Mouse (Mus musculus): Measurements from ENCODE around the gene Armc7. TPM values are rescaled to one million over a fixed set of nuclear protein-coding genes. Genes with fewer than 3 reads are reported as not detected.
A peak's percentile ranks its signal among the peaks of the same experiment; 100 is the strongest.
"Not testable (repeated sequence)": the region's sequence is repeated elsewhere in the genome, so short reads cannot be mapped to it uniquely, and the experiment has no call there.

The Armc7 gene
- total RNA-seq, 2 experiments from 2014 or later: 2.6 to 5.1 TPM

DNA sequence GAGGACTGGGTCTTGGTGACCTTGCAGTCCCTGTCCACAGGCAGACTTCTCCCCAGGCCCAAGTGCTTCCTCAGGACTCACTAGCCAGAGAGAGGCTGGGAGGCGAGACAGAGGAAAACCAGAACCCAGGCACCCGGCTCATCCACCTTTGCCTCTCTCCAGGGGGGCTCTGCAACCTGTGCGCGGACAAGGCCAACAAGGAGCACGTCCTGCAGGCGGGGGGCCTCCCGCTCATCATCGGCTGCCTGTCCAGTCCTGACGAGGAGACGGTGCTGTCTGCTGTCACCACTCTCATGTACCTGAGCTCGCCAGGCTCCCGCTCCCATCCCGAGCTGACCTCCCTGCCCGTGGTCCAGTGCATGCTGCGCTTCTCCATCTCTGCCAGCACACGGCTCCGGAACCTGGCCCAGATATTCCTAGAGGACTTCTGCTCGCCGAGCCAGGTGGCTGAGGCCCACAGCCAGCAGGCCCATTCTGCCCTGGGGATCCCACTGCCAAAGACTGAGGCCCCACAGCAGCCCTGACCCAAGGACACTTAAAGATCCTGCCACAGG lies 13.2 kb downstream of the Armc7 start:
- ATAC-seq (replicated peaks; ENCODE audit: poor library complexity, severe bottlenecking): no peak

GRCm38 (mm10) chr11:115490441-115491355 lies 15.2 kb downstream of the Armc7 start:
- 0 out of 2 replicates have a peak, but pooled peaks have one; percentile 10 for ATAC-seq (replicated peaks; ENCODE audit: poor library complexity, severe bottlenecking)

DNA sequence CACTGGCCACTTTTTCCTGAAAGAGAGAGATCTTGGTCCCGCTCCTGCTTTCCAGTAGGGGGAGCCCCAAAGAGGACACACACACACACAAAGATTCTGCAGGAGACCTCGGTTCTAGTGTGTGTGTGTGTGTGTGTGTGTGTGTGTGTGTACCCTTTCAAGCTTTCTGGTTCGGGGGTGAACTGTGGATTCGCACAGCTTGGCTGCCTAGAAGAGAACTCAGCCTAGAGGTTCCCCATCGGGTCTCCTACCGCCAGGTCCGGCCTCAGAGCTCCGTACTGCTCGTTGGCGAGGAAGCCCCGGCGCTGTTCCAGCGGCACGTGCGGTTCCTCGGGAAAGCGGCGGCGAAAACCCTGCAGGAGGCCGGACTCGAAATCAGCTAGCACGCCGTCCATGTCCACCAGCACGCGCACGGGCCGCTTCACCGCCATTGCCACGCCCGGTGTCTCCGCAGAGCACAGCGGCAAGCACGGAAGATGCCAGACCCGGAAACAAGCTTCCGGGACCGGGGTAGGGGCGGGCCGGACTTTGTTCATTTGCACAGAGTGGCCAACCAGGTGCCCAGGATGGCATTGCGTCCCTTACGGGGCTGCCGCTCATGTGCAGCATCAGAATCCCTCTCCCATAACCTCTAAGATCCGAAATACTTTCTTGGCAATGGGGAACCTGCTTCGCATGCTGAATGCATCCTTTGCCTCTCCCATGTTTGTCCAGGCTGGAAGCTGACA lies 16.1 kb downstream of the Armc7 start, which contains the start of gene Nt5c:
TSS of gene Nt5c (minus strand) at position 507 of the 728 bp plus-strand sequence.
- ATAC-seq (replicated peaks; ENCODE audit: poor library complexity, severe bottlenecking): peak; percentile 97

DNA sequence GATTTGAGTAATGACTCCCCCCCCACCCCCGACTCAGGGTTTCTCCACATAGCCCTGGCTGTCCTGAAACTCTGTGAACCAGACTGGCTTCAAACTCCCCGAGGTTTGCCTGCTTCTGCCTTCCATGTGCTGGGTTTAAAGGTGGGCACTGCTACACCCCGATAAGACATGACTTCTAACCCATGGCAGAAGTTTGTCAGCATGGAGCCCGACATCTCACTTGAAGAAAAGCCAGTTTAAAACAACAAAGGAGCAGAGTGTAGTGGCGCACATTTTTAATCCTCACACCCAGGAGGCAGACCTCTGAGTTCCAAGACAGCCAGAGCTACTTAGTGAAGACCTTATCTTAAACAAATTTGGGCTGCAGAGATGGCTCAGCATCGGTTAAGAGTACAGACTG lies 16.9 kb downstream of the Armc7 start:
- ATAC-seq (replicated peaks; ENCODE audit: poor library complexity, severe bottlenecking): no peak

DNA sequence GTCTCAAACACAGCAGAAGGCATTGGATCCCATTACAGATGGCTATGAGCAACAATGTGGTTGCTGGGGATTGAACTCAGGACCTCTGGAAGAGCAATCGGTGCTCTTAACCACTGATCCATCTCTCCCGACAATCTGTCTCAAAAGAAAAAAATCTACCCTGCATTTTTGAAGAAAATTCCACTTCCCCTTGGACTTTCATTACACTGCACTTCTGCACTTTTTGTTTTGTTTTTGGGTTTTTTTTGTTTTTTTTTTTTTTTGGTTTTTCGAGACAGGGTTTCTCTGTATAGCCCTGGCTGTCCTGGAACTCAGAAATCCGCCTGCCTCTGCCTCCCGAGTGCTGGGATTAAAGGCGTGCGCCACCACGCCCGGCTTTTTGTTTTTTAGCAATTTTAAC lies 21.1 kb downstream of the Armc7 start:
- ATAC-seq (replicated peaks; ENCODE audit: poor library complexity, severe bottlenecking): not testable (repeated sequence)

DNA sequence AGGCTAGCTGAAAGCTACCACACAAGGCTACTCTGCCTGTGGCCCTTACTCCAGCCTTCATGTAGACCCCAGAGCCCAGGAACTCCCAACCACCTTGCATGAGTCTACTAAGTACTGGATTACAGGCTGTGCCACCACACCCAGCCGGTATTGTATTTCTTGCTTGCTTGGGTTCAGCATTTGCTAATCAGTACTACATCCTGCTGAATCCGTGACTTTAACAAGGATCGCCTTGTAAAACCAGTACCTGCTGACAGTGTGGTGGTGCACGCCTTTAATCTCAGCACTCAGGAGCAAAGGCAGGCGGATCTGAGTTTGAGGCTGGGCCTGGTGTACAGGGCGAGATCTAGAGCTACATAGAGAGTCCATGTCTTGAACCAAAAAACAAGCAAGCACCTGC lies 27.2 kb downstream of the Armc7 start:
- no peak for ATAC-seq (replicated peaks; ENCODE audit: poor library complexity, severe bottlenecking)

DNA sequence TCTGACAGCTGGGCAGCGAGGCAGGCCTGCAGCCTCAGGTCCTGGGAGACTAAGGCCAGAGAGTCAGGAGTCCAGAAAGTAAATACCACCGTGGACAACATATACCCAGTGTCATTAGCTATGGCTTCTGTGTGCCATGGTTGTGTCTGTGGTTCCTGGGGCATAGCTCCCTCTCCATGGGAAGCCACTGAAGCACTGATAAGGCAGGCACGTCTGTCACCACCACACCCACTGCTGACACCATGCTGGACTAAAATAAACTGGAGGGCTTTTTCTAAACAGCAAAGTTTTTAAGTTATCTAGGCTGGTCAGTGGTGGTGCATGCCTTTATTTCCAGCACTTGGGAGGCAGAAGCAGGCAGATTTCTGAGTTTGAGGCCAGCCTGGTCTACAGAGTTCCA lies 31.1 kb downstream of the Armc7 start:
- ATAC-seq (replicated peaks; ENCODE audit: poor library complexity, severe bottlenecking): no peak

- no peak for ATAC-seq (replicated peaks; ENCODE audit: poor library complexity, severe bottlenecking)
Measured at GRCm38 (mm10) chr11:115508061-115508460, 32.6 kb downstream of the Armc7 start.

DNA sequence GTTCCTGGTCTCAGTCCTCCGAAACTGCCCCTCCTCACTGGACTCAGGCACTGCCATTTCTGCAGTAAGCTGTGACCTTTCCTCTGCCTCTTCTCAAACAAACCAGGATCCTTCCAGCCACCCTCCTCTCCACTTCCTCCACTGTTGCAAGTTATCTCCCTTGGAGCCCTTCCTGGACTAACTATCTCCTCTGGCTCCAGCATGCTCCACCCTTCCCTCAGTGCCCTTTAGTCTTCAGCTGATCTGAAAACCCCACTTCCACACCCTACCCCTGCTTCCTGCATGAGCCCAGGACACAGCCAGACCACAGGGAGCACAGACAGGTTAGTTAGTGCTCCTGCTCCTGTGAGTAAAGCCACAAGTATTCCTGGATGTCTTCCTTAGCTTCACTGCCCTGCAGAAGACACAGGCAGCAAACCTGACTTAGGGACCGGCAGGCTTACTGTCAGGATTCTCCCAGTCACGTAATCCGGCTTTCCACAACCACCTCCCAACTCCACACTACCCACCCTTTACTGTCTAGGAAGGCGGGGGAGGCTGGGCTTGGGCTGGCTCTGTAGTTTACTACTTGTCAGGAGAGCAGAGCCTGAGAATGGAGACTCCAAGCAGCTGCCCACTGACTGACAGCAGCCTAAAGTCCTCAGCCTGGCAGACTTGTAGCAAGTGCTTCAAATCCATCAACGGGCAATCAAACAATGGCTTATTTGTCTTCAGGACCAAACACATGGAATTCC lies 34.5 kb downstream of the Armc7 start:
- no peak for ATAC-seq (replicated peaks; ENCODE audit: poor library complexity, severe bottlenecking)

DNA sequence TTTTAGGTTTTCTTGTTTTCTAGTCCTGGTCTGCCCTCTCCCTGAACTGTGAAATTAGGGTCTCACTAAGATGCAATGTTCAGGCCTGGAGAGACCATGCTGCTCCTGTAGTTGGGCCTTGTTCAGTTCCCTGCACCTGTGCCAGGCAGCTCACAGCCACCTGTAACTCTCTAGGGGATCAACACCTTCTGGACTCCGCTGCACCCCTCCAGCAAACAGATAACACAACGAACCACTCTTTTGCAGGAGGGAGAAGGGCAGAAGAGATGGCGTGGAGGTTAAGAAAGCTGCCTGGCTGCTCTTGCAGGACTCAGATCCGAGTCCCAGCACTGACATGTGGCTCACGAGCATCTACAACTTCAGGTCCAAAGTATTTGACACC lies 35.0 kb downstream of the Armc7 start:
- no peak for ATAC-seq (replicated peaks; ENCODE audit: poor library complexity, severe bottlenecking)

- ATAC-seq (replicated peaks; ENCODE audit: poor library complexity, severe bottlenecking): no peak
Measured at GRCm38 (mm10) chr11:115511121-115511520, 35.7 kb downstream of the Armc7 start.

GRCm38 (mm10) chr11:115512004-115512403 lies 36.5 kb downstream of the Armc7 start:
- no peak for ATAC-seq (replicated peaks; ENCODE audit: poor library complexity, severe bottlenecking)

DNA sequence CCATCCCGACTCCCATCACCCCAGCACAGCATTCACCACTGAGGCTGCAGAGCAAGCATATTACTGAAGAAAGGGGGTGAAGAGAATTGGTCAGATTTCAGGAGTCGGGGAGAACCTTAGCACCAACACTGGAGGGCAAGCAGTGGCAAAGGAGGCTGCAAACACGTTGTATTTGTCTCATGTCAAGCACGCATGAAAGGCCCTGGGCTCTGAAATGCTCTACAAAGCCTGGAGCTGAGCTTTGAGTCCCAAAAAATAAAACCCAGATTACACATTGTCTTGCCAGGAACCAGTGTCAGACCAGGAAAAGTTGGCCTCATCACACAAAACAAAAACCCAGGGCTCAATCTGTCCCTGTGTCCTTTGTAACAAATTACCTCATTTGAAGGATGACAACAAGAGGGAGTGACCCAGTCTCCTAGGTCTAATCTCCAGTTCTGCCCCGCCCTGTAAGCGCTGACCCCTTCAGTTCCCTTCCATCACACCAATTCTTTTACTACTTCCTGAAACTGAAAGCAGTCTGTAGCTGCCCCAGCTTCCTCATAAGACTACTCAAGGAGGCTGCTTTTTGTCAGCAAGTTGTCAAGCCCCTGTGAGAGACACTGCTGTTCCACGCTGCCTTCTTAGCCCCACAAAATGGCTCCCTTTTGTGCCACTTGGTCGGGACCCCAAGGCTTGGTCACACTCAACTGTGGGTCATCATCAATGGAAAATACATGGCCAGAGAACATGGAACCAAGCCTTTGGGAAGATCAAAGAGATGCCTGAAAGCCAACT lies 37.1 kb downstream of the Armc7 start:
- peak; percentile 56 for ATAC-seq (replicated peaks; ENCODE audit: poor library complexity, severe bottlenecking)

DNA sequence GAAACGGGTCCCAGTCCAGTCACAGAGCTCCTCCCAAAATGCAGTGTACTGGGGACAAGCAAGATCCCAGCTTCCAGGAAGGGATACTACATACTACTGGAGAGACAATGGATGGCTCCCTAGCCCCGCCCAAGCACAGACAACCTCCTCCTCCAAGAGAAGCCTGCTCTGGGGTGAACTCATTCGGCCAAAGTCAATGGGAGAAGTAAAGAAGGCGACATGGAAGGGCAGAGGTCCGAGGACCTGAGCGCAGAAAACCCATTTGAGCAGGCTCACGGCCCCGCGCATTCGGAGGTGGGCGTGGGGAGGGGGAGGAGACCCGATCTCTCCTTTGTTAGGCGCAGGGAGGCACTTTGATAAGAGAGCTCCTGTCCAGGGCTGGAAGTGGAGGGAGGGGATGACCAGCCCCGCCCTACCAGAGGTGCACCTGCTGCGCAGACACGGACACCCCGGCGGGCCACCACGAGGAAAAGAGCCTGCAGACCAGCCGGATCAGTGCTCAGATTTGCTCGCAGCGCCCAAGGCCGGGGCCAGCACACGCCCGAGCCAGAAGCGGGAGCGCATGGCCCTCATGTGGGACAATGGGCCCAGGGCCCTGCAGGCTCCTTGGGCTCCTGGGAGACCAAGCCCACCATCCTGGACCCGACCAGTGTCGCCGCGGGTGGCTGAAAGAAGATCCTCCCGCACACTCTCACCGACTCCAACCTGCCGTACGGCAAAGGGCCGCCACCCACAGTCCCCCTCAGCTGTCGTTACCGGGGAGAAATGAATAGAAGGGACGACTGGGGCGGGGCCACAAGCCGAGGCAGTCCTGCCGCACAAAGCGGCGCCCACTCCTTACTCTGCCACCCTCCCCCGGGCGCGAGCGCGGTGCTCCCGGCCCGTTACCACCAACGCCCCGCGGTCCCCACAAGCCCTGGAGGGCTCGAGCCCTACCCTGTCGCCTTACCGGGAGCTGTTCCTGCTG lies 38.1 kb downstream of the Armc7 start:
- peak; percentile 10 for ATAC-seq (replicated peaks; ENCODE audit: poor library complexity, severe bottlenecking)

DNA sequence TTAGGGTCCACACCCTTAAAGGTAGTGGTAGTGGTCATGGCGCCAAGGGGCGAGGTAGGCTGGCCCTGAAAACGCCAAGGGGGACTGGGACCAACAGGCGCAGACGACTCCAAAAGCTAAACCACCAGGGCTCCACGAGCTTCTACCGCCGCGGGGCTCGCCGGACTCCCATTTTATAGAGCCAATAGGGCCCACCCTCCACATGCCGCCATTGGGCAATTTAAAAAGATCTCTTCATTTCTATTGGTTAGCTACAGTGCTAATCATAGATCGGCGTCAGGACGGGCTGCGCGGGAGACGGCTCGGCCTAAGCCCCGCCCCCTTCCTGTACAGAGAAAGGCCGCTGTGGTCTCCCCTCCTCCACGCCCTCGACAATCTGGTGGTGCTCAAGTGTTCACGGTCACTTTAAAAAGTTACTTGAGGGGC lies 38.8 kb downstream of the Armc7 start, which contains the start of gene Jpt1:
TSS of gene Jpt1 (minus strand) at position 150 of the 426 bp plus-strand sequence.
- ATAC-seq (replicated peaks; ENCODE audit: poor library complexity, severe bottlenecking): peak; percentile 82

GRCm38 (mm10) chr11:115515021-115515420 lies 39.6 kb downstream of the Armc7 start:
- no peak for ATAC-seq (replicated peaks; ENCODE audit: poor library complexity, severe bottlenecking)

GRCm38 (mm10) chr11:115516942-115517341 lies 41.5 kb downstream of the Armc7 start:
- ATAC-seq (replicated peaks; ENCODE audit: poor library complexity, severe bottlenecking): no peak

DNA sequence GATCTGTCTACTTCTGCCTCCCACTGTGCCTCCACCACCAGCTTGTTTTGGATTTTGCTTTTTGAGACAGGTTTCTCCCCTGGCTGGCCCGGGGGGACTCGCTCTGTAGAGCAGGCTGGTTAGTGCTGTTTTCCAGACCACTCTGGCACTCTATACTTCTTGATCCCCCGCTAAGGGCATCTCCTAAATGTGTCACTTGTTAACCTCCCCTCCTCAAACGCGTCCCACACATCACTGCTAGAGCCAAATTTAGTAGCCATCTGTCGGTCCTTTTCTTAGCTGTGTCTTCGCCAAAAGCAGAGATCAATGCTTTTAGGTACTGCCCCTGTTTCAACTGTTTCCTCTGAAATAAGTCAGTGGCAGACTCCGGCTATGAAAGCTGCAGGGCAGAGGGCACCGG lies 43.2 kb downstream of the Armc7 start:
- no peak for ATAC-seq (replicated peaks; ENCODE audit: poor library complexity, severe bottlenecking)

All from granulocyte monocyte progenitor cell, adult 5-6 weeks (primary cell).